Mouse (Mus musculus): ENCODE data around the gene Psmb1.
A peak's percentile ranks its signal among the peaks of the same experiment; 100 is the strongest.

Gene Psmb1

DNA sequence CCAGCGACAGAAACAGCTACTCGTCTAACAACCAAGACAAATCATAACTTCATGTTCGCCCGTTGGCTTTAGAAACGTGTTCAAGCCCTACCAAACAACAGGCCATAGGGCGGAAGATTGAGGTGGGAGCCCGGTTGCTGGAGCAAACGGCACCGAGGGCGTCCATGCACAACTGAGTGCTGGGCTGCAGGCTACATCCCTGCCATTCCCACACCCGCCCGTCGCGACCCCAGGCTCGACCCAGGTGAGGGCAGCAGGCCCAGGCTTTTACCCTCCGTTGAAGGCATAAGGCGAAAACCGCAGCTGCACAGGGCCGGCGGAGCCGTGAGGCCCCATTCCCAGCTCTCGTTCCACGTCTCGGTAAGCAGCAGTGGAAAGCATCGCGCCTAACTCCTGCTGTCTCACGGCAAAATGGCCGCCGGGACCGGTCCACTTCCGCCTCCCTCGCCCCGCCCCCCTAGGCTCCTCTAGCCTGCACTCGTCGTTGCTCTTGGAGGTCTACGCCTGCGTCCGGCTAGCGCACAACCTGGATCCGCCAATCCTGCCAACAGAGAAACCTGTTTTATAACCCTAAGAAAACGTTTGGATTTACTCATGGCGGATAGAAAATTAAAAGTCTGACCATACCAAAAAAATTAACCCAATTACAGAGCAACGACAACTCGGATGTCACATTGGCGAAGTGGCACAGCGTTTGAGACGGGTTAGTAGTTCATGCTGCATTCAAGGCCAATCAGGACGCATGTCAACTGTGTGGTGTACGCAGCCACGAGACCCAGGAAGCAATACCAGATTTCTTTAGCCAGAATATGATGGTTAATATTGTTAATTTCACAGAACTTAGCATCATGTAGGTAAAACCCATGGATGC lies 1.4 kb downstream of the Psmb1 start:
- TF ChIP-seq GATA4 (IDR thresholded peaks at IDR 0.05; ENCODE audit: insufficient replicate concordance, low read length), result no peak; the same call in 1 of the 2 replicates

DNA sequence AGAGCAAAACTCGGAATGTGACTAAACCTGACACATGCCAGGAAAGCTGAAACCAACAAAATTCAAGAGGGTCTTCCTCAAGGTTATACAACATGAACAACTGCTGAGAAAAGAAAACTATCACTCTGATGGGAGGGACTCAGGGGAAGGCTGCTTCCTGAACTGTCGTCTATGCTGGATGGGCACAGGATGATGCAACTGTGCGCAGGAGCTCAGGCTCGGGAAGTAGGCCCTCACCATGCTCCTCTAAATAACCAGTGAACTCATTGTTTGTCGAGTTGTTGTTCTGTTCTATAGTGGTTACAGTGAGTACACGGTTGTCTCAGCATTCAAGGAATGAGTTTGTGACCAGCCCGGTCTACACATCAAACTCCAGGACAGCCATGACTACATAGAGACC lies 9.0 kb downstream of the Psmb1 start:
- no peak for TF ChIP-seq GATA4 (IDR thresholded peaks at IDR 0.05; ENCODE audit: insufficient replicate concordance, low read length)

DNA sequence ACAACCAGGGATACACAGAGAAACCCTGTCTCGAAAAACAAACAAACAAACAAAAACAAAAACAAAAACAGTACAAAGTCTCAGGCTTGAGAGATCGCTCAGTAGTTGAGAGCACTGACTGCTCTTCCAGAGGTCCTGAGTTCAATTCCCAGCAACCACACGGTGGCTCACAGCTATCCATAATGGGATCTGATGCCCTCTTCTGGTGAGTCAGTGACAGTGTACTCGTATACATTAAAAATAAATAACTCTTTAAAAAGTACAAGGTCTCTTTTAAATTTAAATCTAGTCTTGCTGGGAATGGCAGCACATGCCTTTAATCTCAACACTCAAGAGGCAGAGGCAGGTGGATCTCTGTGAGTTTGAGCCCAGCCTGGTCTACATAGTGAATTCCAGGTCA lies 26.9 kb downstream of the Psmb1 start:
- TF ChIP-seq GATA4 (IDR thresholded peaks at IDR 0.05; ENCODE audit: insufficient replicate concordance, low read length), result no peak

DNA sequence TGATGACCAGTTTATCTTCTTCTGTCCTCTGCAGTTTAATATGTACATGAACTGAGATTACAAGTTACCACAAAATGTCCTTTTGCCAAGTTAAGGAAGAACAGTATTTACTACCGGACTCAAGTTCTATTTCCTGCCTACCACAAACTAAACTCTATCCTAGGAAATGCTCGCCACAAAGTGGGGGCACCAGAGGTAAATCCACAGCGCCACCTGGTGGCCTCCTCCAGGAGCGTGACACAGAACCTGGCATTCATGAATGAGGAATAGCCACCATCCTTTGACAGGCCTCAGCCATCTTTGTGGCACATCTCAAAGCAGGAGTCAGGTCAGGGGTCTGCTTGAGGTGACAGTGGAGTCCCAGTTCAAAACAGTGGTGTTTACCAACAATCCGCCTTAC lies 31.9 kb downstream of the Psmb1 start:
- TF ChIP-seq GATA4 (IDR thresholded peaks at IDR 0.05; ENCODE audit: insufficient replicate concordance, low read length), result no peak

DNA sequence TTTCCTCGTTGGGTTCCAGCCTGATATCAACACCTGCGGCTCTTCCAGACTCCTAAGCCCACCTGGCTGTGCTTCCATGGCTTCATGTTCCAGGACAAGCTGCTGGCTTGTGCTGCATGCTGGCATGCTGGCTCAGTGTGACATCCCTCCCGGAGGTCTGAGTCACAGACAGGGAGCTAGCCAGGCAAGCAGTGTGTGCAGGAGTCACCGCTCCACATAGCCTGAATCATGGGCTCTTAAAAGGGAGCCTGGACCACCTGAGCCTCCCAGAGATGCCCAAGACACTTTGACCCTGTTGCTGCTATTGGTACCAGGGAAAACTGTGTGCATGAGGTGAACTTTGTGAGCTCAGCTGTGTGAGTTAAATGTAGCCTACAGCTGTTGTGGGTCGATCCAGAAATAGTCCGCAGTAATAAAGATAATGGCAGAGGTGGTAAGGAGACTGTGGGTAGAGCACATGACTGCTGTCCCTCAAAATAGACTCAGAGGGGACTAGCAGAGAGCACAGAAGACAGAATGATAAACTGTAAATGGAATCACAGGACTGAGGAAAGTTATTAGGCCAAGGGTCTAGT lies 37.5 kb downstream of the Psmb1 start:
- no peak for TF ChIP-seq GATA4 (IDR thresholded peaks at IDR 0.05; ENCODE audit: insufficient replicate concordance, low read length)

DNA sequence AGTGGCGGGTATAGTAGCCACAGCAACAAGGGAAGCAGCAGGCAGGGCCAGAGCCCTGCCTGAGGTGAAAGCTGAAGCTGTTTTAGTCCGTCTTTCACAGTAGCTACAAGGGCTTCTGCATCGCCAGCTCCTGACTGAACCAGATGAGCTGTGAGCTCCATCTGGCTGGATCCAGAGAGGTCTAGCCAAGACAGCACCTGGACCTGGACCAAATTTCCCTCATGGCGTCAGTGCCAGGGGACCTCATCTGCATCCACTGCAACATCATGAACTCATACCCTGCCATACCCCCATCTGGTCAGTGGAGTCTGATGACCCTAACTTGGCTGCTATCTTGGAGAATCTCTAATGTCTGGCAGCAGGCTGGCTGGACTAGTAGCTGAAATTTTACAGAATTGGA lies 39.8 kb downstream of the Psmb1 start:
- no peak for TF ChIP-seq GATA4 (IDR thresholded peaks at IDR 0.05; ENCODE audit: insufficient replicate concordance, low read length)

DNA sequence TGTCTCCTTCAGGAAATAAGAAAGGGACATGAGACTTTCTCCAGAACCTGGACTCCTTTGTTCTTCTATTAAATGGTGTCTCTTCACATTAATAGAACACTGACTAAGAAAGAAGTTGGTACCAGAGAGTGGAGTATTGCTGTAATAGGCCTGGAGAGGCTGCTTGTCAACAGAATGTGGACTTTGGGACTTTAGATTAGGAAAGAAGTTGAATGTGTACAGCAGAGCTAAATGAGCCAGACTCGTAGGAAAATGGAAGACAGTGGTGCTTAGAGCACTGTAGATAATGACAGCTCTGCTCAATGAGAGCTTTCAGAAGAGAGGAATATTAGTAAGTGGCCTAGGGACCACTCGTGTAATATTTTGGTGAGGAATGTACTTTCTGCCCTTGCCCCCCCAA lies 43.0 kb downstream of the Psmb1 start:
- no peak for TF ChIP-seq GATA4 (IDR thresholded peaks at IDR 0.05; ENCODE audit: insufficient replicate concordance, low read length)

DNA sequence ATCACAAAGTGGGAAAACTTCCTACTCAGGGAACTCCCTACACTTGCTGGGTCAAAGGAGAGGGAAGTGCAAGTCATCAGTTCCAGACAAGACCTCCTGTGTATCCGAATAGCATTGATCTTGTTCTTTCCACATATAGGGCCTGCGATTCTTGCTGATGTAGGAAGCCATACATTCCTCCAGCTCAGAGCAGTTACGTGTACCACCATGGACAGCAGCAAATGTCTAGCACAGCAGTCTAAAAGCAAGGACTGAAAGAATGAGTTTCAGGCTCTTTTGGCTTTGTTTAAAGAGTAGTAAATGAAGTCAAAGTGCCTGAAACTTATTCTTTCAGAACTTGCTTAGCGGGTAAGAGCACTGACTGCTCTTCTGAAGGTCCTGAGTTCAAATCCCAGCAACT lies 44.3 kb downstream of the Psmb1 start:
- no peak for TF ChIP-seq GATA4 (IDR thresholded peaks at IDR 0.05; ENCODE audit: insufficient replicate concordance, low read length)

DNA sequence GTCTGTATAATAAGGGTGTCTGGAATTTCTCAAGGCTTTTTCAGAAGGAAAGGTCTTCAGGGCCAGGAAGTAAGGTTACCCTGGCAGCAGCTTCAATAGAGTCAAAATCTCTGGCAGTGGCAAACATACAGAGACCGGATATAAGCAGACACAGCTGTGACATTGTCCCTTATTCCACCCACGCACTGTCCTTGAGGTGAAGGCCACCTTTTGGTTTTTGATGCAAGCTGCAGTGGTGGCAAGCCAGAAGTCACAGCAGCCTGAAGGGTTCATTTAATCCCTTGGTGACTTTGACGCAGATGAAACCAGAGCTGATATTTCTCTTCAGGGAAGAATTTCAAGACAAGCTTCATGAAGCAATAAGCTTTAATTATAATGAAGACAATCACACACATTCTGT lies 49.9 kb downstream of the Psmb1 start:
- no peak for TF ChIP-seq GATA4 (IDR thresholded peaks at IDR 0.05; ENCODE audit: insufficient replicate concordance, low read length)

DNA sequence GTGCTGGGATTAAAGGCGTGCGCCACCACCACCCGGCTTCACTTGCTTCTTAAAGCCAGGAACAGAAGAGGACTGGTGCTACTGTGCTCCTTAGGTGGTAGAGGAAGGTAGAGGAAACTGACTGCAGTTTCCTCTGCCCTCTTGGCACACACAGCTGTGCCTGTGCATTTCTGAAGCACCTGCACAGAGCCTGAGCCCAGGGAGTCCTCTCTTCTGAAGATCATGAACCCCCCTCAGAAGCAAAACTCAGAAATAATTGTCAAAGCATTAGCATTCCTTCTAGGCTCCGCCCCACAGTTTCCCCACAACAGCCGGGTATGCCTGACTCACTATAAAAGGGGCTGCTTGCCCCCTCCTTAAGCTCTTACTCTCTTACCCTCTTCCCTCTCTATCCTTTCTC lies 51.7 kb downstream of the Psmb1 start:
- no peak for TF ChIP-seq GATA4 (IDR thresholded peaks at IDR 0.05; ENCODE audit: insufficient replicate concordance, low read length)

DNA sequence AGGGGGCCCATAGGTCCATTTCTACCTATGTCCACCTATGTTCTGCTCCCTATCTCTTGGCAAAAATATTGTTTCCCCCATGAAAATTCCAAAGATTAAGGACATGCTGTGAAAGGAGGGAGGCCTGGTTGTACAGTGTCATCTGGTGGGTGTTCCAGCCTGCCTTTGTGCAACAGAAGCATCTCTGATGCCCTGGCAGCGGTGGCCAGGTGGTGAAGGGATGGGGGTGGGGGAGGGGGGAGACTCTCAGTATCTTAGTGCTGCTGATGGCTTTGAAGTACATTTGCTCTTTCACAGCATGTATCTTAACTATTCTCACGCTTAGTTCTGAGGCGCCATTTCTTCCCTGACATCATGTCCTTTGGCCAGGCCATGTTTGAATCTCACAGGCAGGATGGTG lies 54.1 kb downstream of the Psmb1 start:
- TF ChIP-seq GATA4 (IDR thresholded peaks at IDR 0.05; ENCODE audit: insufficient replicate concordance, low read length), result no peak

DNA sequence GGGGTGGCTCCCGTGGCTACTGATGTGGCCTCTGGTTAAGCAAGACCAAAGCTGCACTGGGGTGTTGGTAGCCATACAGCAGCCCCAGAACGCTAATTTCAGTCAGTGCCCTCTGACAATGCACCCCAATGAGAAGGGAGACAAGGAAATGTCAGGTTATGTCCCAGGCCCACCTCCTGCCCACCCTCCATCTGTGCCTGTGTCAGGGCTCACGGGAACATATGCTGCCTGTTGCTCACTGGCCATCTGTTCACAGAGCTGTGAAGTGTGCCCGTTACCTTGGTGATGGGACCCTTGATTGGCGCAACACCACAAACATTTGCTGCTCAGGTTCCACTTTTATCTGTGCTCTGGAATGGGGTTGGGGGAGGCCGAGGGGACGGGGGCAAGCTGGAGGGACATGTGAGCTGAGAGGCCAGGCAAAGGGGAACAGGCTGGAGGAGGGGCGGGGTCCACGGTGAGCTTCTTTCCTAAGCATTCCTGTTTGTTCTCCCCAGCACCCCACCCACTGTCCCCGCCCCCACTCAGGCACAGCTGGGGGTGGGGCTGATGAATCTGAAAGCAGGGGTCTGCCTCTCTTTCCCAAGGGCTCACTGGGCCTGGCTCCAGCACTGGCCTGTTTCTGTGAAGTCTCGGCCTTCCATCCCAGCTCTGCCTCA lies 59.0 kb downstream of the Psmb1 start:
- TF ChIP-seq GATA4 (IDR thresholded peaks at IDR 0.05; ENCODE audit: insufficient replicate concordance, low read length), result no peak

DNA sequence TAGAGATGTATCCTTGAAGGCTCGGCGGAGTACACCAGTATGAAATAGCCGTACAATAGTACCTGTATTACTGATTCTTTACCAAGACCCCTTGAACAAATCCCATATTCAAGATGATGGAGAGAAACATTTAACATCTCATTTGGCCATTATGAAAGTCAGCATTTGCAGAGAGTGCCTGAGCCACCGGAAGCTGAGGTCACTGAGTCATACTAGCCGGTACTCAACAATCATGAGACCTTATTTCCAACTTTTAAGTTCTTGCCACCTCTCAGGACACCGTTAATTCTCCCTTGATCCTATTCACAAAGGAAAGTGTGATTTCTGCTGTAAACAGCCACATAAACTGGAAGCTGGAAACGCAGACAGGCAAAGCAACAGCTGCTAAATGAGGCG lies 59.5 kb downstream of the Psmb1 start:
- no peak for TF ChIP-seq GATA4 (IDR thresholded peaks at IDR 0.05; ENCODE audit: insufficient replicate concordance, low read length)

DNA sequence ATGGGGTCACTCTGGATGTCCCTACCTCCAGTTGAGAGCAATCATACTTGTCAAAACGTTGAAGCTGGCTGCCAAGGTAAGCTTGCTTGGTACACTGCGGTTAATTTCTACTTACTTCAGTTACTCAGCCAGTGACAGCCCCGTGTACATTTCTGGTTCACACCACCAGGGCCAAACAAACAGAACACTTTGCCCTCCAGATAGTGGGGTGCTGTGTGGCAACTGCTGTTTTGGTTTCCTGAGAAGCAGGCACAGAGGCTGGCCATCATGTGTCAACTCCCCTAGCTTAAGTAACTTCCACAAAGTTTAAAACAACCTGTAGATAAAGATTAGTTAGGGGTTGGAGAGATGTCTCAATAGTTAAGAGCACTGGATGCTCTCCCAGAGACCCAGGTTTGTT lies 64.8 kb downstream of the Psmb1 start:
- peak; percentile 90; the same call in 1 of the 2 replicates for TF ChIP-seq GATA4 (IDR thresholded peaks at IDR 0.05; ENCODE audit: insufficient replicate concordance, low read length)

DNA sequence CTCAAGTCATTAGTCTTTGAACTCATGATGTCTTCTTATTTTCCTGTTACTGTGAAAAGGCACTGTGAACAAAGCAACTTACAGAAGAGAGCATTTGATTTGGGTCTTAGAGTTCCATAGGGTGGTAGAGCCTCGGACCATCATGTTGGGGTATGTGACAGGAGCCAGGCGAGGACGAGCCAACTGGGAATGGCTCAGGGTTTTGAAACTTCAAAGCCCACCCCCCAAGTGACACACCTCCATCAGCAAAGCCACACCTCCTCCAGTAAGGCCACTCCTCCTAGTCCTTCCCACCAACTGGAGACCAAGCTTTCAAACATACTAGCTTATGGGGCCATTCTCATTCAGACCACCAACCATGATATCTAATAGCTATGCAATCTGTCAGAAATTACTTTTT lies 67.5 kb downstream of the Psmb1 start:
- TF ChIP-seq GATA4 (IDR thresholded peaks at IDR 0.05; ENCODE audit: insufficient replicate concordance, low read length), result no peak

DNA sequence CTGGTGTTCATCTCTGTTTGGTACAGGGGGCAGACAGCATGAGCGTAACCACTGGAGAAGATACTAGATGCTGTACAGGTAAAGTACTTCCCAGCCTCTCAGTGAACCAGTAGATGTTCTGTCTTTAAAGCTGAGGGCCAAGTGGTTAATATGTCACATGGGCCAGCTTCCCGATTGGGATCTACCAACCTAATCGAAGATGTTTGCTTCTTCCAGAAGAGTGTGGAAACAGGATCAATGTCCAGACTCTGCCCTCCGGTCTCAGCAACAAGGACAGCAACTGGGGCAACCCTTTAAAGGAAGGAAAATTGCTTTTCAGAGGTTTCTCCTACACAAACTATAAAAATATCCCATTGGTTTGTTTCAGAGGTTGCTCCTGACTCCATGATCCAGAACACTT lies 68.0 kb downstream of the Psmb1 start:
- TF ChIP-seq GATA4 (IDR thresholded peaks at IDR 0.05; ENCODE audit: insufficient replicate concordance, low read length), result no peak; the same call in 1 of the 2 replicates
